Mouse (Mus musculus) brown adipose tissue, adult 24 weeks (tissue): ENCODE results near the gene Afg3l1. TPM values are rescaled to one million over a fixed set of nuclear protein-coding genes. Genes with fewer than 3 reads are reported as not detected.
"Not testable (repeated sequence)": the region's sequence is repeated elsewhere in the genome, so short reads cannot be mapped to it uniquely, and the experiment has no call there.

Source experiments
- H3K27ac ChIP-seq: fragments of 200-500 bp; replicated peaks from 2 replicates; pipeline ENCODE4 v1.5.1; 2012; ENCODE audit warnings: low read depth, mild to moderate bottlenecking, low read length
- H3K4me1 ChIP-seq: fragments of 200-500 bp; 2 replicates; pipeline ENCODE4 v1.6.1; 2012; ENCODE audit warnings: low read length, mixed read lengths; ENCODE audit not compliant: control insufficient read depth, insufficient read depth, insufficient read length
- H3K4me3 ChIP-seq: fragments of 200-500 bp; 2 replicates; pipeline ENCODE4 v1.5.1; 2012; ENCODE audit warnings: low read depth, mild to moderate bottlenecking, low read length, moderate library complexity; ENCODE audit not compliant: insufficient read depth
- polyA plus RNA-seq: library from polyadenylated mRNA; stranded (reverse); fragments of >200 nt; gene quantifications from 2 replicates; pipeline ENCODE4 v1.2.4, GENCODE M21; 2012; ENCODE audit not compliant: missing spikeins, insufficient read depth, insufficient read length

The Afg3l1 gene
- polyA plus RNA-seq, result 32.8 and 41.6 TPM in 2 replicates

GRCm38 (mm10) chr8:123477737-123478258 lies at the start of gene Afg3l1:
TSS of gene Afg3l1 (plus strand) at chr8:123477903.
- H3K4me1 ChIP-seq, result no peaks in the 10 kb centered on the region
- peak within 1 kb of the TSS; percentile 89 for H3K4me3 ChIP-seq
- H3K27ac ChIP-seq, result peak within 1 kb of the TSS; percentile 92

- no peak overlapping the region for H3K27ac ChIP-seq
- no peaks in the 10 kb centered on the region for H3K4me1 ChIP-seq
Measured at GRCm38 (mm10) chr8:123428343-123428893, 49.3 kb upstream of the Afg3l1 start.

GRCm38 (mm10) chr8:123428939-123429721 lies 48.6 kb upstream of the Afg3l1 start:
- Histone ChIP-seq H3K27ac (no peak overlapping the region), H3K4me3 (no peak overlapping the region), H3K4me1 (no peaks in the 10 kb centered on the region)

More at GRCm38 (mm10) chr8:123428343-123428893, 49.3 kb upstream of the Afg3l1 start:
- no peak overlapping the region for H3K4me3 ChIP-seq

- not testable (repeated sequence) for H3K4me3 ChIP-seq, H3K27ac ChIP-seq, H3K4me1 ChIP-seq
Measured at GRCm38 (mm10) chr8:123429722-123430013, 48.0 kb upstream of the Afg3l1 start.

GRCm38 (mm10) chr8:123430936-123431335 lies 46.8 kb upstream of the Afg3l1 start:
- H3K4me1 ChIP-seq, H3K4me3 ChIP-seq, H3K27ac ChIP-seq: not testable (repeated sequence)

- Histone ChIP-seq H3K4me1 (no peaks in the 10 kb centered on the region), H3K4me3 (no peak overlapping the region), H3K27ac (no peak overlapping the region)
Measured at GRCm38 (mm10) chr8:123431616-123432365, 45.9 kb upstream of the Afg3l1 start.

- Histone ChIP-seq H3K4me1 (no peaks in the 10 kb centered on the region), H3K27ac (no peak overlapping the region), H3K4me3 (no peak overlapping the region)
Measured at GRCm38 (mm10) chr8:123432381-123432780, 45.3 kb upstream of the Afg3l1 start.

GRCm38 (mm10) chr8:123433241-123433974 lies 44.3 kb upstream of the Afg3l1 start:
- H3K4me3 ChIP-seq, H3K27ac ChIP-seq, H3K4me1 ChIP-seq: not testable (repeated sequence)

- no peak overlapping the region for H3K27ac ChIP-seq
- H3K4me3 ChIP-seq, result no peak overlapping the region
- H3K4me1 ChIP-seq, result peaks cover 5% of the 10 kb centered on the region; the same call in 1 of the 2 replicates
Measured at GRCm38 (mm10) chr8:123441788-123442187, 35.9 kb upstream of the Afg3l1 start.

GRCm38 (mm10) chr8:123442351-123442750 lies 35.4 kb upstream of the Afg3l1 start:
- H3K27ac ChIP-seq, result no peak overlapping the region
- H3K4me3 ChIP-seq, result no peak overlapping the region
- peaks cover 5% of the 10 kb centered on the region; the same call in 1 of the 2 replicates for H3K4me1 ChIP-seq

GRCm38 (mm10) chr8:123442871-123443575 lies 34.7 kb upstream of the Afg3l1 start:
- H3K4me3 ChIP-seq, result peak overlapping the region; percentile 90
- H3K27ac ChIP-seq, result peak overlapping the region; percentile 74

GRCm38 (mm10) chr8:123443576-123443921 lies 34.2 kb upstream of the Afg3l1 start:
- Histone ChIP-seq H3K4me1 (peaks cover 5% of the 10 kb centered on the region; the same call in 1 of the 2 replicates), H3K4me3 (peak overlapping the region; percentile 90), H3K27ac (no peak overlapping the region)

More at GRCm38 (mm10) chr8:123442871-123443575, 34.7 kb upstream of the Afg3l1 start:
- peaks cover 5% of the 10 kb centered on the region; the same call in 1 of the 2 replicates for H3K4me1 ChIP-seq

GRCm38 (mm10) chr8:123444131-123444530 lies 33.6 kb upstream of the Afg3l1 start:
- H3K4me1 ChIP-seq, result peaks cover 5% of the 10 kb centered on the region; the same call in 1 of the 2 replicates
- no peak overlapping the region for H3K27ac ChIP-seq
- H3K4me3 ChIP-seq, result no peak overlapping the region; the same call in 1 of the 2 replicates

- Histone ChIP-seq H3K27ac (no peak overlapping the region), H3K4me3 (no peak overlapping the region), H3K4me1 (peaks cover 5% of the 10 kb centered on the region; the same call in 1 of the 2 replicates)
Measured at GRCm38 (mm10) chr8:123445981-123446380, 31.7 kb upstream of the Afg3l1 start.
